Mouse (Mus musculus): Measurements from ENCODE around the gene Gm20388. TPM values are rescaled to one million over a fixed set of nuclear protein-coding genes. Genes with fewer than 3 reads are reported as not detected.
A peak's percentile ranks its signal among the peaks of the same experiment; 100 is the strongest.

The Gm20388 gene
- polyA plus RNA-seq, 1 experiment from 2014 or later, result not detected

DNA sequence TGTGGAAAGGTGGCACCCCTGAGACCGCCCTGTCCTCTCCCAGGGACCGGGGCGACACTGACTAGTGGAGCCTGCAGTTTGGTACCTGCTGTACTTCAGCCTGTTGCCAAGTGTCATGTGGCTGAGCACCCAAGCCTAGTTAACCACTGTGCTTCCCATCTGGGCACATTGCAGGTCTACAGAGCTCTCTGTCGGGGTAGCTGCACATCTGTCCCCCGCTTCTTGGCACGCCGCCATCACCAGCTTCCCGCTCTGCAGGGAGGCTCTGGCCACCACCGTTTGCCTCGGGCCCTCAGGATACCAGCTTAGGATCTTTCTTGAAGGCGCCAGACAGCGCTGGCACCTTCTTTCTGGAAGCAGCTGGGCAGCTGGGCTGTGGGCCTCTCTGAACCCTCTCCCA lies 323.8 kb downstream of the Gm20388 start:
- Histone ChIP-seq H3K4me3 (peak overlapping the region; percentile 7; the same call in 1 of the 2 replicates), H3K36me3 (peaks cover 37% of the 10 kb centered on the region), H3K27ac (peak overlapping the region; percentile 57), H3K9ac (peak overlapping the region; percentile 51), H3K4me1 (peaks cover 66% of the 10 kb centered on the region), H3K9me3 (no peaks in the 10 kb centered on the region; the same call in 1 of the 2 replicates), H3K4me2 (peak overlapping the region; percentile 97), H3K27me3 (0 out of 2 replicates have a peak, but pooled peaks cover 5% of the 10 kb centered on the region)
- 51% methylated on average over 12 of the region's 12 CpGs for WGBS
- ATAC-seq (ENCODE audit: insufficient number of reproducible peaks, insufficient read depth, low FRiP score, low TSS enrichment, low read depth), result no peak

- H3K27ac ChIP-seq, result peak overlapping the region; percentile 57
- 0 out of 2 replicates have a peak, but pooled peaks cover 1% of the 10 kb centered on the region for H3K27me3 ChIP-seq
- no peak for ATAC-seq (ENCODE audit: insufficient number of reproducible peaks, insufficient read depth, low FRiP score, low TSS enrichment, low read depth)
- peak overlapping the region; percentile 51 for H3K9ac ChIP-seq
- H3K4me2 ChIP-seq, result peak overlapping the region; percentile 97
- 55% methylated on average over 8 of the region's 8 CpGs for WGBS
- H3K4me3 ChIP-seq, result peak overlapping the region; percentile 7; the same call in 1 of the 2 replicates
- H3K9me3 ChIP-seq, result no peaks in the 10 kb centered on the region; the same call in 1 of the 2 replicates
- H3K36me3 ChIP-seq, result peaks cover 38% of the 10 kb centered on the region
- peaks cover 62% of the 10 kb centered on the region for H3K4me1 ChIP-seq
Measured at GRCm38 (mm10) chr8:120234866-120235265, 324.2 kb downstream of the Gm20388 start.

- Histone ChIP-seq H3K4me3 (no peak overlapping the region), H3K9ac (no peak overlapping the region), H3K9me3 (peaks cover 3% of the 10 kb centered on the region; the same call in 1 of the 2 replicates), H3K4me1 (0 out of 2 replicates have a peak, but pooled peaks cover 7% of the 10 kb centered on the region), H3K36me3 (peaks cover 59% of the 10 kb centered on the region), H3K27me3 (no peaks in the 10 kb centered on the region), H3K4me2 (no peak overlapping the region), H3K27ac (no peak overlapping the region)
- WGBS, result 94% methylated on average over 4 of the region's 4 CpGs
- no peak for ATAC-seq (ENCODE audit: insufficient number of reproducible peaks, insufficient read depth, low FRiP score, low TSS enrichment, low read depth)
Measured at GRCm38 (mm10) chr8:120243222-120243621, 332.6 kb downstream of the Gm20388 start.

DNA sequence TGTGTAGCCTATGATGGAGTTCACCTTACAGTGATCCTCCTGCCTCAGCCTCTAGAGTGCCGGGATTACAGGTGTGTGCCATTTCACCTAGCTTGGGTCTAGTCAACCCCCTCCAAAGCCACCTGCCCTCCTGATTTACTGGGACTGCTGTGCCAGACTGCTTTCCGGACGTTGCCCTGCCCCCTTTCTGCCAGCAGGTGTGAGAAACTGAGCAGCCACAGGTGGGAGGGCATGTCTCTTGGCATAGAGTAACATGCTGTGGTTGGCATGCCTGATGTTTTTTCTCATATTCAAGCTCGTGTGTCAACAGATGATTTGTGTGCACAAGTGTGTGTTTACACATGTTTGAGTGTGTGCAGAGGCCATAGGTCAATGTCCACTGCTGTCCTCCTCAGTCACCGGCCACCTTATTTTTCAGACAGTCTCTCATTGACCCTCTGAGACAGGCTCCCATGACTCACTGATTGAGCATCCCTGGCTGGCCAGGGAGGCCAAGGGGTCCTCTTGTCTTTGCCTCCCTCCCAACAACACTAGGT lies 333.3 kb downstream of the Gm20388 start:
- Histone ChIP-seq H3K27ac (no peak overlapping the region), H3K4me1 (0 out of 2 replicates have a peak, but pooled peaks cover 5% of the 10 kb centered on the region), H3K9me3 (peaks cover 3% of the 10 kb centered on the region; the same call in 1 of the 2 replicates), H3K4me3 (no peak overlapping the region), H3K36me3 (peaks cover 54% of the 10 kb centered on the region), H3K9ac (no peak overlapping the region), H3K4me2 (no peak overlapping the region), H3K27me3 (no peaks in the 10 kb centered on the region)
- no peak for ATAC-seq (ENCODE audit: insufficient number of reproducible peaks, insufficient read depth, low FRiP score, low TSS enrichment, low read depth)
- 90% methylated on average over 5 of the region's 5 CpGs for WGBS

- no peak overlapping the region for H3K4me3 ChIP-seq
- no peak overlapping the region for H3K9ac ChIP-seq
- WGBS, result 89% methylated on average over 10 of the region's 10 CpGs
- peaks cover 8% of the 10 kb centered on the region for H3K4me1 ChIP-seq
- no peak for ATAC-seq (ENCODE audit: insufficient number of reproducible peaks, insufficient read depth, low FRiP score, low TSS enrichment, low read depth)
- H3K36me3 ChIP-seq, result peaks cover 51% of the 10 kb centered on the region
- no peaks in the 10 kb centered on the region for H3K27me3 ChIP-seq
- no peak overlapping the region for H3K4me2 ChIP-seq
- H3K9me3 ChIP-seq, result peaks cover 3% of the 10 kb centered on the region; the same call in 1 of the 2 replicates
- no peak overlapping the region for H3K27ac ChIP-seq
Measured at GRCm38 (mm10) chr8:120244553-120244952, 333.9 kb downstream of the Gm20388 start.

GRCm38 (mm10) chr8:120247618-120248017 lies 337.0 kb downstream of the Gm20388 start:
- Histone ChIP-seq H3K9ac (no peak overlapping the region), H3K27me3 (no peaks in the 10 kb centered on the region), H3K27ac (no peak overlapping the region), H3K9me3 (peaks cover 3% of the 10 kb centered on the region; the same call in 1 of the 2 replicates), H3K36me3 (peaks cover 31% of the 10 kb centered on the region), H3K4me1 (peaks cover 30% of the 10 kb centered on the region), H3K4me3 (no peak overlapping the region), H3K4me2 (no peak overlapping the region)
- no peak for ATAC-seq (ENCODE audit: insufficient number of reproducible peaks, insufficient read depth, low FRiP score, low TSS enrichment, low read depth)
- 82% methylated on average over 5 of the region's 5 CpGs for WGBS

GRCm38 (mm10) chr8:120248031-120248430 lies 337.4 kb downstream of the Gm20388 start:
- no peaks in the 10 kb centered on the region for H3K27me3 ChIP-seq
- peaks cover 30% of the 10 kb centered on the region for H3K4me1 ChIP-seq
- peaks cover 3% of the 10 kb centered on the region; the same call in 1 of the 2 replicates for H3K9me3 ChIP-seq
- peaks cover 27% of the 10 kb centered on the region for H3K36me3 ChIP-seq
- WGBS, result 82% methylated on average over 7 of the region's 7 CpGs
- H3K27ac ChIP-seq, result no peak overlapping the region
- H3K4me3 ChIP-seq, result no peak overlapping the region
- no peak overlapping the region for H3K4me2 ChIP-seq
- ATAC-seq (ENCODE audit: insufficient number of reproducible peaks, insufficient read depth, low FRiP score, low TSS enrichment, low read depth), result no peak
- H3K9ac ChIP-seq, result no peak overlapping the region

DNA sequence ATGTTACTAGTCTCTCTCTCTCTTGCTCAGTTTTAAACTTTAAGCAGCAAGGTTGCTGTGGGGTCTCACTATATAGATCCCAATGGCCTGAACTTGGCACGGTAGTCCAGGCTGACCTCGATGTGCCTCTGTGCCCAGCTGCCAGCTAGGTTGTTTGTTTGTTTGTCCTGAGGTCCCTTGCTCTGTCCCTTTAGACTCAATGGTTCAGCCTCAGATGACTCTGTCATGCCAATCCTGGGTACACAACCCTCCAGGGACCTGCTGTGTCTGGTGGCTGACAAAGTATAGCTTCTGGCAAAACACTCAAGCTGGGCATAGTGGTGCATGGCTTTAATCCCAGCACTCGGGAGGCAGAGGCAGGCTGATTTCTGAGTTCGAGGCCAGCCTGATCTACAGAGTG lies 337.8 kb downstream of the Gm20388 start:
- peaks cover 30% of the 10 kb centered on the region for H3K4me1 ChIP-seq
- no peaks in the 10 kb centered on the region for H3K27me3 ChIP-seq
- ATAC-seq (ENCODE audit: insufficient number of reproducible peaks, insufficient read depth, low FRiP score, low TSS enrichment, low read depth), result no peak
- H3K4me2 ChIP-seq, result no peak overlapping the region
- no peak overlapping the region for H3K9ac ChIP-seq
- 96% methylated on average over 4 of the region's 4 CpGs for WGBS
- no peak overlapping the region for H3K4me3 ChIP-seq
- peaks cover 25% of the 10 kb centered on the region for H3K36me3 ChIP-seq
- no peak overlapping the region for H3K27ac ChIP-seq
- peaks cover 3% of the 10 kb centered on the region; the same call in 1 of the 2 replicates for H3K9me3 ChIP-seq

DNA sequence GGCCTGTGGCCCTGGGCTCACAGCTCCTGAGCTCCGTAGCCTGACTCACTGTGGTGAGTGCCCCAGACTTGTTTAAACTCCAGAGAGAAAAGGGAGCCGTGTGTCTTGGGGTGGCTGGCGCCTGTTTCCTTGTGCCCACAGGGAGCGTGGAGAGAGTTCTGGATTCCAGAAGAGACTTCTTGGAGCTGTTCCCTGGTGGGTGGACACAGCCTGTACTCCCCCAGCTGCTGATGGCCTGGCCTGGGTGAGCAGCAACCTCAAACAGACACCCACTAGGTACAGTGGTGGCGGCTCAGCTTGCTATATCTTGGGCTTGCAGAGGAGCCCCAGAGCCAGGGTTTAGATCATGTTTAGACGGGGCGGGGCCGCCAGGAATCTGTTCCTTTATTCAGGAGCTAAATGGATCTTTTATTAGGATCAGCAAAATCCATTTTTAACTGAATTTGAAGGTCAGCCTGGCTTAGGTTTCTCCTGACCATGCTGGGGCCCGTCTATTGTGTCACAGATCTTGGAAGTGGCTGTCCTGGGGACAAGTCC lies 339.2 kb downstream of the Gm20388 start:
- no peak overlapping the region for H3K4me3 ChIP-seq
- WGBS, result 73% methylated on average over 9 of the region's 9 CpGs
- no peak overlapping the region for H3K4me2 ChIP-seq
- no peak for ATAC-seq (ENCODE audit: insufficient number of reproducible peaks, insufficient read depth, low FRiP score, low TSS enrichment, low read depth)
- no peaks in the 10 kb centered on the region for H3K9me3 ChIP-seq
- no peaks in the 10 kb centered on the region for H3K27me3 ChIP-seq
- H3K27ac ChIP-seq, result peak overlapping the region; percentile 61
- peaks cover 43% of the 10 kb centered on the region for H3K4me1 ChIP-seq
- H3K9ac ChIP-seq, result 0 out of 2 replicates have a peak overlapping the region, but pooled peaks have one; percentile 11
- H3K36me3 ChIP-seq, result peaks cover 11% of the 10 kb centered on the region; the same call in 1 of the 2 replicates

GRCm38 (mm10) chr8:120250750-120251410 lies 340.2 kb downstream of the Gm20388 start:
- ATAC-seq (ENCODE audit: insufficient number of reproducible peaks, insufficient read depth, low FRiP score, low TSS enrichment, low read depth), result no peak
- H3K9ac ChIP-seq, result 0 out of 2 replicates have a peak overlapping the region, but pooled peaks have one; percentile 37
- no peak overlapping the region for H3K4me3 ChIP-seq
- no peaks in the 10 kb centered on the region for H3K9me3 ChIP-seq
- peaks cover 53% of the 10 kb centered on the region for H3K4me1 ChIP-seq
- peak overlapping the region; percentile 55; the same call in 1 of the 2 replicates for H3K27ac ChIP-seq
- no peak overlapping the region for H3K4me2 ChIP-seq
- WGBS, result 67% methylated on average over 16 of the region's 16 CpGs
- peaks cover 9% of the 10 kb centered on the region; the same call in 1 of the 2 replicates for H3K36me3 ChIP-seq
- no peaks in the 10 kb centered on the region for H3K27me3 ChIP-seq

- peaks cover 4% of the 10 kb centered on the region; the same call in 1 of the 2 replicates for H3K36me3 ChIP-seq
- no peaks in the 10 kb centered on the region for H3K9me3 ChIP-seq
- no peak overlapping the region for H3K4me3 ChIP-seq
- H3K4me1 ChIP-seq, result peaks cover 60% of the 10 kb centered on the region
- H3K27ac ChIP-seq, result peak overlapping the region; percentile 55; the same call in 1 of the 2 replicates
- 0 out of 2 replicates have a peak overlapping the region, but pooled peaks have one; percentile 37 for H3K9ac ChIP-seq
- ATAC-seq (ENCODE audit: insufficient number of reproducible peaks, insufficient read depth, low FRiP score, low TSS enrichment, low read depth), result no peak
- H3K4me2 ChIP-seq, result no peak overlapping the region
- WGBS, result 66% methylated on average over 9 of the region's 9 CpGs
- no peaks in the 10 kb centered on the region for H3K27me3 ChIP-seq
Measured at GRCm38 (mm10) chr8:120251411-120252035, 340.9 kb downstream of the Gm20388 start.
